Mouse (Mus musculus) T-helper 2 cell (primary cell): ENCODE results near the gene Erc2.

Source experiments
- in situ Hi-C: fragments of 300-600 bp; cut with MboI, MseI; formaldehyde crosslinking; loops from one replicate; pipeline ENCODE4 v1.15.1; 2025; ENCODE audit warnings: high pct_unique_total_duplicates

Gene Erc2

DNA sequence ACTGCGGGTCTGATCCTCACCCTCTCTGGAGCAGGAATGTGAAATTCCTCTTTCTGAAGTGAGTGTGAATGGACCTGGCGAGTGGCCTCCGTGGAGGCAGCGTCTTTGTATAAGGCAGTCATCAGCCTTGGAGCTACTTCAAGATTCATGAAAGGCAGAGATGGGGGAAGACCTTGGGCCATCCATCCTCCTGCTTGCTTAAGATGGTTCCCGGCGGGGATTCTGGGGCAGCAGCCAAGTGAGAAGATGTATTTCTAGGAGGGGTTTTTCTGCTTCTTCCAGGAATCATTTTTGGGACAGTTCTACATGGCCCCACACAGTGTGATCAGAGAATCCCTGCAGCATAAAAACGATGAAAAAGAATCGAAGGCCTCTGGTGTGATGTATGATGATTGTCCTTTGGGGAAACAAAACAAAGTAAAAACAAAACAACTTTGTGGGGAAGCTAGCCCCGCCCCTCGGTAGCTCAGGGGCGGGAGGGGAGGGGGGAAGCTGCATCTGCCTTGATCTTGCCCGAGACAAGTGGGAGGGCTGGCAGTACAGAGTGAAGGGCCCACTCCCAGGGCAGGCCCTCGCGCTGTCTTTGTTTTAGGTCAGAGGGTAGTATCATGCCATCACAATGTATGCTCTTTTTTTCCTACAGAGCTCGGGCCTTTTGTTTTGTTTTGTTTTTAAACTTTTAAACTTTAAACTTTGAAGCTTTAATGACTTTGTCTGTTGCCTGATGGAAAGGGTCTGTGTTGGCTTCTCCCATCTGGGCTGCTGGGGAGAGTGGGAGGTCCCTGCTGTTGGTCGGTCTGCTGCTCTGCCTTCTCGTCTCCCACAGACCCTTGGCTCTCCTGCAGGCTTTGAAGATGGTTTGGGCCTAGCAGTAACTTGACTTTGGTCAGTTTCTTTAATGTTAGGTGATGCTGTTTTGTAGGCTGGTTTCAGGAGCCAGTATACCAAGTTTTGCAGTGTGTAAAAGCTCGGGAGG lies 435.9 kb downstream of the Erc2 start:
- in situ Hi-C loops = no loop called here

DNA sequence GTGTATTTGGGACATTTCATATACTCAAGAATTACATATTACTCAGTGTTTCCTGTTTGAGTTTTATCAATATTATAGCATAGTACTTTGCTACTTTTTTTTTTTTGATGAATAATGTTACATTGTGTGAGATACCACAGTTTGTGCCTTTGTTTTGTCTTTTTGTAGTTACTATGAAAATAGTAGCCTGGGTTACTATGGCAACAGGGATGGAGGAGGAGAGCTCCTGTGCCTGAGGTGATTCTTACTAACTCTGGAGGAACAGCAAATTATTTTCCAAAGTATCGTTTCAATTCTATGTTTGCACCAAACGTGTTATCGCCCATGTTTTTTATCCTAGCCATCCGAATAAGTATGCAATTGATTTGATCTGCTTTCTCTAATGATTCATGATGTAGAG lies 438.7 kb downstream of the Erc2 start:
- in situ Hi-C loops = no loop called here

DNA sequence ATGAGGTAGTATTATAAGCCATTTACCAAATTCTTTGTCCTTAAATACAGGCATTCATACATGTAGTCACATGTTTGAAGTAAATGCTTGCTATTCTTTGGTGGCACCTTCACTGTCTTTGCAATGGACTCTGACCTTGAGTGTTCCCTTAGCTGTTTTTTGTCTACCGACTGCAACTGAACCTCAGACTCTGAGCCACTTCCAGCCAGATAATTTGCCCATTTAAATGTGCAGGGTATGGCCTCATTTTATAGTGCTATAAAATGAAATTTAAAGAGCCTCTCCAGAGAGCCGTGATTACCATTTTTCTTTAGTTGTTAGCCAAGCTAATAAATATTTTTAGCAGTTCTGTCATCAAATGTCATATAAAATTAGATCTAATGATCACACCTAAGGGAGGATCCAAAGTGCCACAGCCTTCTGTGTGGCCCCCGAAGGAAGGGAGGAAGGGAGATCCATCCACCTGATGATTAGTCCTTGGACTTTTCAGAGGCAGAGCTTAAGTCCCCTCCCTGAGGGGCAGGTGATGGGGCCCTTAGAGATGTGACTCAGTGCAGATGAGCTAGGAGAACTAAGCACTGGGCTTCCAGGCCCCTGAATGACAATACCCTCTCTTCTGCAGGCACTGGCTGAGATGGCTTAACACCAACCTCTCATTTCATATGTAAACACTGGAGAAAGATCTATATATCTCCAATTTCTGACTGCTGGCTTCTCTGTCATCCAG lies 439.6 kb downstream of the Erc2 start:
- in situ Hi-C loops = no loop called here

DNA sequence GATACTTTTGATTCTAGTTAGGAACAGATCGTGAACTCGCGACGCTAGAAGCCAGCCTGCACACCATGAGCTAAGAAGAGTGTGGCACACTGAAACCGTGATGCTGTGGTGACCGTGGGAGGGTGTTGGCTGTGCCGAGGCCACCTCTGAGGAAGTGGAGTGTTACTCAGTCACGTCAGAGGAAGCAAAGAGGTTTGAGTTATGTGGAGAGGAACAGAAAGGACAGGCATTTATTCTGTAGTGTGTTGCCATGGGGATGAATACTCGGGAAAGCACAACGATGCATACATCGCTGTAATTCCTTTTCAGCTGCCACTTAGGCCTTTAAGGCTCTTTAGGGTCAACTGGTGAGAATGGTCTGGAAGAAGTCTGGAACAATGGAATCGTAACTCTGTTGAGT lies 445.8 kb downstream of the Erc2 start:
- in situ Hi-C loops = no loop called here

DNA sequence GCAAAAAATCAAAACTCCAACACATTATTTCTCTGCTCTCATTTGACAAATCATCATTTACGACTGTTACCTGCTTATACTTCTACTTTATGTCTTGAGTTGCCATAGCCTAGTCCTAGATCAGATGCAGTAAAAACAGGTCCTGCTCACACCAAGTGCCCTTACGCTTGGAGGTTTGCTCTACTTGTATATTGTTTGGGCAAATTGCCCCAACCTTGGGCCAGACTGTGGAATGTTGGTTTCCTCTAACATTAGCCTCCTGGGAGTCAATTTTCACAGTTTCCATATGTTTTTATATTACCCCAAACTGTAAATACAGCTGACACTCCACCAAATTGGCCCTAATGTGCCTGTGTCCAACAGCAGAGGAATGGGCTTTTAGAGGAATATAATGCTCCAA lies 447.6 kb downstream of the Erc2 start:
- in situ Hi-C loops = no loop called here

DNA sequence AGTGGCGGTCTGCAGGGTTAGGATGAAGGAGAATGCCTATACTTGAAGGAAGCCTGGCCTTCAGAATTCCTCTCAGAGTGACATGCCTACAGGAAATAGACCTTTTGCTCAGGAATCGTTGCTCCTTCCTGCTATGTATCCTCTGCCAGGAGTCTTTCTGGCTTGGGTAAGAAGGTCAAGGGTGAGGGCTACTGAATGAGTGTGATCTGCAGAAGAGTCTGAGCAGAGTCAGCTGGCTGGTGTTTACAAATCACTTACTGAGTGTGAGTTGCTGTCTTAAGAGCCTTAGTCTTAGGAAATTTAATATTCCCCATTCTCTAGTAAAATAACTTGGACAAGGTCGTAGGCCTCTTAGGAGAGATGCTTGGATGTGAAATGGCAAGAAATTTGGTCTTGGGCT lies 450.3 kb downstream of the Erc2 start:
- in situ Hi-C loops = no loop called here

DNA sequence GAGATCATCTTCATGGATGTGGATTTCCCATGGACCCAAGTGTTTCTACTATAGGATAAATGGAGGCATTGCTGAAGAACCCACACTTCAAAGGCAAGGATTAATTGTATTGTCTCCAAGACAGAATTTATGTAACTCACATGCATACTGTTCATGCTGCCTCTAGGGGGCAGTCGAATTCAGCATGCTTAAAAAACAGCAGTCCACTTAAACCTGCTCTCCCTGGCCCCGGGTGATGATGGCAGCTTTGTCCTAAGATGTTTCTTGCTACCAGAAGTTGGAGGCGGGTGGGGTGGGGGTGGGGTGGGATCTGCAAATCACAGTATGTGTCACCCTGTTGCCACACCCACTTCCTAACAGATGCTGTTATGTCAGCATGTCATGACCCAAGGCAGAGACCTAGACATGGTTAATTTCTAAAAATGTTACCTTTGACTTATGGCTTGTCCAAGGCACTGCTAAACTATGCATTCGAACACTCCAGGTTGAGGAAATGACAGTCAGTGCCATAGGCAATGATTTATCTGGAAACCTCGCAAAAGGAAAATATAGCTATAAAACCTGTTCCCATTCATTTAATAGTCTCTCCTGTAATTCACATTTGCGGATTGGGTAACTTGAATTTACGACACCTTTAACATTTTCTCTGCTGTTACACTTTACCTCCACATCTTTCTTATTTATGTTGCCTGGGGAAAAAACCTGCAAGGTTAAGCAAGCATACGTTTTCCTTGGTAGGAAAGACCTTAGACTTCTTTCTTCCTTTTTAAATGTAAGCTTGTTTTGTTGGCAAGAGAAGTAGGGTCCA lies 467.6 kb downstream of the Erc2 start:
- in situ Hi-C loops = no loop called here

DNA sequence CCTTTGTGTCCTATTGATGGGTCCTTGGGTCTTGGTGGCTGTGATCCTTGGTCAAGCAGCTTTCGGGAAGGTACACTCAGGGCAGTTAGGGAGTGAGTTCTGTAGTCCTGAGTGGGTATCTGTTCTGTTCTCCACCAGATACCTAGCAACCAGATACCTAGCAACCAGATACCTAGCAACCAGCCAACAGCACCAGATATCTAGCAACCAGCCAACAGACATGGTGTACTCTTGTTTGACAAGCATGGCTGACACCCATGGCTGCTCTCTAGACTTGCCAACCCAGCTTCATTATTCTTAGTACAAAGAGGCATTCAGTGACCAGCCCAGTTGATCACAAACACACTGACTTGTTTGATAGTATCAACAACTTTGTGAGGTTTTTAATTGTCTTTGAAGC lies 469.1 kb downstream of the Erc2 start:
- in situ Hi-C loops = no loop called here

DNA sequence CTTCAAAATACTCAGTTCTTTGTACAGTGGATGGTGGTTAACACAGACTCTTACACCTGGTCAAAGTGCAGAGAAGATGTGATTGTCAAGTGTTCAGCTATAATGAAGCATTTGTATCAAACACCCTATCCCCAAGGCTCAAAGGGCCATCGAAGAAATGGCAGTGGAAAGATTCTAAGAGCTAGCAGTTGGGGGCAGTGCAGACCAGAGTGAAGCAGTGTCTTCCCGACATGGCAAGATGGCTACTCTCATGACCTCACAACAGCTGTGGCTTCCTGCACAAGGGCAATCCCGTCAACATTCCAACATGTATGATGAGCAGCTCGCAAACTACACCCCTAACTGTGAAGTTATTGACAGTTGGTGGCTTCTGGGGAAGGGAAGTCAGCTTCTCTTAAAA lies 471.0 kb downstream of the Erc2 start:
- in situ Hi-C loops = no loop called here

DNA sequence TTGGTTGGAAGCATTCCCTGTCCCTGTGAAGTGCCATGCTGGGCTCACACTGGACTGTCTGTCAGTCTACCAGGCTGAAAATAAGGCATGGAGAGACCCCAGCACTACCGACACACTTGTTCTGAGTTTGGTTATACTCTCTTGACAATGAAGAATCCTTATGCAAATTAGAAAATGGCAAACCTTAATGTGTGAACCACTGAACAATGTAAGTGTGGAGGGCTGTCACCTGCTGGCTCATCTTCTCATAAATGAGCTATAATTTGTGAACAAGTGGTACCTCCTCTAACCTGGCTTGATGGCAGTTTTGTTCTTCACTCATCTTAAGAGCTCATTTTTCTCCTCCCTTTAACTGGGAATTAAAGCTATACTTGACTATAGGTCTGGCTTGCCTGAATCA lies 471.7 kb downstream of the Erc2 start:
- in situ Hi-C loops = no loop called here

DNA sequence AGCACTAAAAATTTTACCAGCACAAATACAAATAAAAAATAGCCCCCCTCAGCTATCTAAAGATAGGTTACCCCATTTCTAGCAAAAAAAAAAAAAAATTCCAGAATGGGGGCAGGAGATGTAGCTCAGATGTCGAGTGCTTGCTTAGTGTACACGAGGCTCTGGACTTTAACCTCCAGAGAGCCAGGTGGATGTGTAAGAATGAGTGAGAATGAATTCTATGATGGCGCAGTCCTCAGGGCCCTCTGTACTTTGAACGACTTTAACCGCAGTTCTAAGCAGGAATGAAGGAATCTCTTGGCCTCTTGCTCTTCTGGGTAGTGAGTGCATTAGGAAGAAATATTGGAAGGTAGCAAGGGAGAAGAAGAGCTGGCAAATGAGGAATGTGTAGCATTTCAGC lies 476.9 kb downstream of the Erc2 start:
- in situ Hi-C loops = no loop called here

DNA sequence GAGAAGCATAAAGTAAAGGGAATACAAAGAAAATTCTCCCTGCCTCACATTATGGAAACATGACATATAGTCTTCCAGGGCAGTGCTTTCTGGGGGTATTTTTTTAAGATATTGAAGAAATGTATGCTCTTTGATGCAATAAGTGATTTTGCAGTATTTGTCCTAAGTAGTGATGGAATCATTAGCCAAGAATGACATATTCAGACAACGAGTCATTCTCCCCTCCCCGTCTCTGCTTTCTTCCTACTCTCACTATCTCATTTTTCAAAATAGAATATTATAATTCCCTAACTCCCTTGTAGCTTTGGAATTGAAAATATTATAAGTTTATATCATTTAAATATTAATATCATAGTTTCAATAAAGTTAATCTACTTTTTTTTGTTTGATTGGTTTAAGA lies 490.9 kb downstream of the Erc2 start:
- in situ Hi-C loops = no loop called here

DNA sequence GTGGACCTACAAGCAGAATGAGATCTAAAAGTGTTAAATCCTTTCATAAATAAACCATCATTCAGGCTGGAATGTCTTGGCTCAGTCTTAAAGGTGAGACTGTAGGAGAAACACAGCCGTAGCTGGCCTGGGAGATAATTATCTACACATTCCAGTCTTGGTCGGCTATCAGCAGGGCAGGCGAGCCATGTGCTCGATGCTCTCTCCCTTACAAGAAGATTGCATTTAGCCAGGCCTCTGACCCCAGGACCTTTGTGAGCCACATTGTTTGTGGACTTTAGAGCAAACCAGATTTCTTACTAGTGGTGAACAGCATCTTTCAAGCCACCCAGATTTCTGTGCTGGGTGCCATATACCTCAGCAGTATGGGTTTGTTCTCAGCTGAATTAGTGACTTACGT lies 498.6 kb downstream of the Erc2 start:
- in situ Hi-C loops = no loop called here

DNA sequence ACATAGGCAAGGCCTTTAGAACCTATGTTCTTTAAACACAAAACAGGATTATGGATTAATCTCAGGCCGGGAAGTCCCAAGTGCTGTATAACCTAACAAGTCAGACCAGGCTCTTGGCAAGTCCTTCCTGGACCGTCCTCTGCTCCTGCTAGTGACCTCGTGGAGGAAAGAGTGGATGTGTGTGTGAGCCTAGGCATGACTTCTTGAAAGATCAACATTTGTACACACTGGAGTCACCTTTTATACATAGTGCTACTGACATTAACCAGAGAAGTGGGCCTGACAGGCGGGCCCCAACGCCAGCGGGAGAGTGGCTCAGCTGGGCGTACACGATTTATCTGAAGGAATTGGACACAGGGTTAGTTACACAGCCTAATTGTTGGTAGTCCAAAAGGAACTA lies 504.6 kb downstream of the Erc2 start:
- in situ Hi-C loops = no loop called here

DNA sequence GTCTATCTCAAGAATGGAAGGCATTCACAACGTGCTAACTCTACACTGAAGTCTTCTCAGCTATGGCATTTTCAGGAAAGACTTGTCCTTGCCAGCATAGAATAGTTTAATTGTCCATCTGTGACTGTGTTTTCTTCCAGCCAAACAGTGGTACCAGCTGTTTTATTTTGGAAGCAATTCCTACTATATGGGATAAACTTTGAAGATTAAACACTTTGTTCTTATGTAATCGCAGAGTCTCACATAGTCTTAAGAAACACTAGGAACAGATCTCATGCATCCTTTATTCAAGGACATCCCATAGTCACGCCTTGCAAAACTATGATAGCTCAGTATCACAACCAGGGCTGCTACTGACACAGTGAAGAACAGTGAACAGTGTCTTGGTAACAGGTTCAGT lies 506.8 kb downstream of the Erc2 start:
- in situ Hi-C loops = no loop called here

DNA sequence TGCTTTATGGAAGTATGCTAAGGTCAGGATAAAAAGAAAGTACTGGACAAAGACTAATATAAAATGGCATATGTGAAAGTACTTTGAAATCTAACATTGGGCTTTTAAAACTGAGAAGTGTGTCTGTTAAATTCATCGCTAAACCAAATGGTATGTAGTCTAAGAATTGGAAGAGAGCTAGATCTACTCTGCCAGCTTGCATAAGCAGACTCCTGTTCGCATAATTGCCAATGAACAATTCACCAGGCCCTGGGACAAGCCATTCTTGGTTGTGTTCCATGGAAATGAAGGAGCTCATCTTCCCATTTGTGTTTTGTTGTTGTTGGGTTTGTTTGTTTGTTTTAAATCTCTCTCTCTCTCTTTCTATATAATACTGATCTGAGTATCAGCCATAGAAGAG lies 521.8 kb downstream of the Erc2 start:
- in situ Hi-C loops = no loop called here

DNA sequence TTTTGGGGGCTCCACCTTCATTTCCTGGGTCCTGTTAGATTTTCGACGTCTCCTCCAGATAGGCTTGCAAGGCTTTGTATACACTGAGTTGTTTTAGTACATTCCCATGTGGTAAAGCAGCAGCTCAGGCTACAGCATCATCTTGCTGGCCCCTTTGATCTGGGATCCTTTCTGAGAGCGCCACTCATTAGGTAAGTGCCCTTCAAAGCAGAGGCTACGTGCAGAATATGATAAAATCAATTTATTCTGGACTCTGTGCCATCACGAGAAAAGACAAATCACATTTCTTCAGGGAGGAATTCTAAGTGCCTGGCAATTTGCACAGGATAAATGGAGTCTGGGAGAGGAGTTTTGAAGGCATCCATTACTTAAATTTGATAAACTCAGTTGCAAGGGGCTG lies 525.0 kb downstream of the Erc2 start:
- in situ Hi-C loops = no loop called here

DNA sequence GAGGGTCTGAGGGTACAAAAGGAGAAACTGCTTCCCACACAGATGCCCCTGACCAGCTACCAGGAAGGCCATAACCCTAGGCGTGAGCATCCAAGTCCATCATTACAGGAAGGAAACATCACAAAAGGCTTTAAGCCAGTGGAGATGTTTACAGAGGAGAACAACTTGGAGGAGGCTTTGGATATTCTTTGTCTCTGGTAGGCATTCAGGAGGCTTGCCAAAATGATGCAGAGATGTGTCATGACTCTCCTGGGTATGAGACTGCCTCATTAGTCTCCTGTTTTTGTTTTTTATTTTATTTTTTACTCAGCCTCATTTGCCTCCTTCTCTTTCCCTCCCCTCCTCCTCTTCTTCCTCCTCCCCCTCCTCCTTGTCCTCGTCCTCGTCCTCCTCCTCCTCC lies 528.7 kb downstream of the Erc2 start:
- in situ Hi-C loops = no loop called here

DNA sequence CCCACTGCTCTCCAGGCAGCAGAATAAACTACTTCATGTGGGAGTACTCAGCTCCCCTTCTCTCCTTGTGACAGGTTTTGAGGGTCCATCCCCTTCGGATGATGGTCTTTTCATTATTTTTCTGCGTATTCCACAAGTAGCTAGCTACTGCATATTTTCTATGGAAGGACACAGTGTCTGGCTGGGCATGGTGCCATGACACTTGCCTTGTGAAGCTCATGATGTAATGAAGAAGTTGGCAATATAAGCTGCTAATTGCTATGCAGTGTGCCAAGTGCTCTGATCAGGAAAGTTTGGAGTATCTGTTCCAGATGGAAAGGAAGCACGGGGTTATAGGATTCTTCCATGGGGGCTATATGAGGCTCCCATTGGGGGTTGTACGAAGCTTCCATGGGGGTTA lies 533.5 kb downstream of the Erc2 start:
- in situ Hi-C loops = no loop called here

DNA sequence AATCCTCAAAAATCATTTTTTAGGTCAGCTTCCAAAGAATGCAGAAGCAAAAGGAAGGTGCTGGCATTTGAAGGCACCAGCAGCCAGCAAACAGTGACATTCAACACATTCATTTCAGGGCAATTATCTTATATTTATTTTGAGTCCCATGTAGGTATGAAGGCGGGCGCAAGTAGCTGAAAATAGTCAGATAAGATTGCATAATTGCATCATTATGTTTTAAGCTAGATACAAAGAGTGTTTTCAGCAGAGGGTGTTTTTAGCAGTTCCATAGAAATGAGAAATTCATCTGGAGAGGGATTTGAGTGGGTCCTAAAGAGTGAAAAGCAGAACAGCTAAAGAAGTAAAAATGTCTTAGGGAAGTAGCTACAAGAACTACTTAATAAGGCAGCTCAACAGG lies 538.6 kb downstream of the Erc2 start:
- in situ Hi-C loops = no loop called here

DNA sequence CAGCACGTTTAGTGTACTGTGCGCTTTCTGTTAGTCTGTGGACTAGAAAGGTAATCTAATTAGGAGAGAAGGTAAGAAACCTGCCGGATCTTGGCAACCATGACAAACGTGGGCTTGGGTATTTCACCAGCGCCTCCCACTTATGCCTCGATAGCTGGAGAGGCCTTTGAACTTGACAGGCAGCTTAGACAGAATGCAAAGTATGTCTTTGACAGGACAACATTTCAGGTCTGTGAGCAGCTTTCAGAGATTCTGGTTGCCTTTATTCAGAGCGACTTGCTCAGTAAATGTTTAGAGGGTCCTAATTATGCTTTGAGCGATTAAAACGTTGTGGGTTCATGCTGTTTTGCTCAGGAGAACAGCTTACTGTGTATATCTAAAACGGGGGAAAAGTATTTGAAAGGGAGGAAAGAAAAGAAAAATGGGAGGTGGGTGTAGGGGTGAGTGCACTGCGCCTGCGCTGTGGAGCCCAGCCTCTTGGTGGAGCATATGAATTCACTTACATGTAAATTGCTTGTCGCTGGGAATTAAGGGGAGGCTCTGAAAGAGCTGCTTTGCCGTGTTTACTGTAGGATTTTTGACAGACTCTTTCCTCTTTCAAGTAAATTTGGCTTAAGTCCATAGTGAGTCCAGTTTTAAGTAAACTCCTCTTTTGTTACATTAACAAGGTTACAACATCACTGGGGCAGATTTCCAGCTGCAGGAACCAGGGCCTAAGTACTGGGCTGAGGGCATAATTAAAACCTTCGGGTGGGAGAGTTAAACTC lies 542.6 kb downstream of the Erc2 start:
- in situ Hi-C loops = no loop called here
